Mouse (Mus musculus) spleen, adult 2 months (tissue): ENCODE data around the gene Tle2.

ENCODE experiments used
- CTCF ChIP-seq: fragments of 200-500 bp; IDR thresholded peaks from 2 replicates; pipeline ENCODE4 v1.5.1; 2011; ENCODE audit warnings: mild to moderate bottlenecking, inconsistent platforms; ENCODE audit not compliant: insufficient read depth, insufficient read length, insufficient replicate concordance; ENCODE audit errors: extremely low read depth
- POLR2A ChIP-seq: fragments of 200-500 bp; IDR thresholded peaks from 2 replicates; pipeline ENCODE4 v1.6.1; 2011; ENCODE audit warnings: low read depth, low read length, inconsistent platforms

GRCm38 (mm10) chr10:81564216-81564615, 10.1 kb upstream of the Tle2 start:
- TF ChIP-seq CTCF (no peak), POLR2A (no peak)
